Mouse (Mus musculus): ENCODE measurements around the gene Gm5751.
"Not testable (repeated sequence)": the region's sequence is repeated elsewhere in the genome, so short reads cannot be mapped to it uniquely, and the experiment has no call there.

GRCm38 (mm10) chrX:8864331-8864730, 9.7 kb upstream of the Gm5751 start:
- TF ChIP-seq GATA1, TAL1 (IDR thresholded peaks at IDR 0.05; ENCODE audit: low read length): not testable (repeated sequence)
